Mouse (Mus musculus): ENCODE results near the gene Rfx3. TPM values are rescaled to one million over a fixed set of nuclear protein-coding genes. Genes with fewer than 3 reads are reported as not detected.

Rfx3 gene
- total and polyA plus RNA-seq, 3 experiments: 1.1 to 62.0 (median 1.8) TPM

- TF ChIP-seq USF1 (IDR thresholded peaks at IDR 0.05; ENCODE audit: low read depth, low read length) (no peak), MAZ (IDR thresholded peaks at IDR 0.05; ENCODE audit: low read depth, low read length) (no peak), BHLHE40 (IDR thresholded peaks at IDR 0.05; ENCODE audit: borderline replicate concordance, low read depth, low read length) (no peak), CHD1 (IDR thresholded peaks at IDR 0.05; ENCODE audit: low read depth, low read length) (no peak), ZNF384 (IDR thresholded peaks at IDR 0.05; ENCODE audit: low read depth, low read length) (no peak), NELFE (IDR thresholded peaks at IDR 0.05; ENCODE audit: low read depth, low read length) (no peak), ZC3H11A (IDR thresholded peaks at IDR 0.05; ENCODE audit: low read depth, low read length) (no peak), JUND (IDR thresholded peaks at IDR 0.05; ENCODE audit: low read depth, low read length) (no peak), ZKSCAN1 (IDR thresholded peaks at IDR 0.05; ENCODE audit: low read depth, low read length) (no peak), NRF1 (IDR thresholded peaks at IDR 0.05; ENCODE audit: insufficient read depth, low read depth, low read length, poor library complexity, severe bottlenecking) (no peak), GABPA (IDR thresholded peaks at IDR 0.05; ENCODE audit: low read depth, low read length) (no peak), RCOR1 (IDR thresholded peaks at IDR 0.05; ENCODE audit: low read depth, low read length) (no peak), GATA1 (IDR thresholded peaks at IDR 0.05; ENCODE audit: low read depth, low read length) (no peak), UBTF (IDR thresholded peaks at IDR 0.05; ENCODE audit: borderline replicate concordance, insufficient read depth, low read depth, low read length) (no peak), TCF12 (IDR thresholded peaks at IDR 0.05; ENCODE audit: low read depth, low read length) (no peak), USF2 (IDR thresholded peaks at IDR 0.05; ENCODE audit: borderline replicate concordance in 1 of 2, insufficient read depth in 1 of 2, low read depth in 1 of 2, low read length in 2 of 2) (no peak), KAT2A (conservative IDR thresholded peaks at IDR 0.05; ENCODE audit: low read depth, low read length) (no peak), TBP (IDR thresholded peaks at IDR 0.05; ENCODE audit: low read depth, low read length) (no peak)
- DNase-seq (ENCODE audit: low read depth, low spot score): no peak
- no peaks in the 10 kb centered on the region for H3K79me2 ChIP-seq (ENCODE audit: control insufficient read depth, insufficient read depth, low read length, poor library complexity)
- H3K9ac ChIP-seq (ENCODE audit: control insufficient read depth, low read depth, low read length, poor library complexity, severe bottlenecking): no peak overlapping the region
- no peak overlapping the region for H3K4me3 ChIP-seq (ENCODE audit: control insufficient read depth in 1 of 2, insufficient read depth in 1 of 2, low read depth in 2 of 2, low read length in 2 of 2)
- H3K27ac ChIP-seq (ENCODE audit: control insufficient read depth, low read depth, low read length): no peak overlapping the region
- no peaks in the 10 kb centered on the region for H3K36me3 ChIP-seq (ENCODE audit: control insufficient read depth in 1 of 2, insufficient read depth in 2 of 2, low read length in 2 of 2)
- H3K27me3 ChIP-seq (ENCODE audit: control insufficient read depth in 1 of 2, insufficient read depth in 2 of 2, low read length in 2 of 2): no peaks in the 10 kb centered on the region; a peak in 1 of 4 replicates
- no peaks in the 10 kb centered on the region for H3K9me3 ChIP-seq (replicated peaks; ENCODE audit: insufficient read depth, low read length)
- H3K4me1 ChIP-seq (ENCODE audit: control insufficient read depth in 1 of 2, insufficient read depth in 2 of 2, low read length in 2 of 2): no peaks in the 10 kb centered on the region
Measured at GRCm38 (mm10) chr19:28044950-28045349, 34.0 kb upstream of the Rfx3 start.

- peak overlapping the region; percentile 56 to 84 for H3K4me3 ChIP-seq (ENCODE audit: control insufficient read depth in 1 of 2, insufficient read depth in 1 of 2, low read depth in 2 of 2, low read length in 2 of 2)
- DNase-seq (ENCODE audit: low read depth, low spot score): peak; percentile 81
- H3K4me1 ChIP-seq (ENCODE audit: control insufficient read depth in 1 of 2, insufficient read depth in 2 of 2, low read length in 2 of 2): peaks cover 3 to 4% of the 10 kb centered on the region in 2 experiments; a peak in 2 of 4 replicates
- no peaks in the 10 kb centered on the region for H3K9me3 ChIP-seq (replicated peaks; ENCODE audit: insufficient read depth, low read length)
- peaks cover 17% of the 10 kb centered on the region for H3K79me2 ChIP-seq (ENCODE audit: control insufficient read depth, insufficient read depth, low read length, poor library complexity)
- peak overlapping the region; percentile 87 for H3K27ac ChIP-seq (ENCODE audit: control insufficient read depth, low read depth, low read length)
- peaks cover 0 to 8% of the 10 kb centered on the region in 2 experiments; a peak in 2 of 4 replicates for H3K36me3 ChIP-seq (ENCODE audit: control insufficient read depth in 1 of 2, insufficient read depth in 2 of 2, low read length in 2 of 2)
- peak overlapping the region; percentile 80 for H3K9ac ChIP-seq (ENCODE audit: control insufficient read depth, low read depth, low read length, poor library complexity, severe bottlenecking)
- H3K27me3 ChIP-seq (ENCODE audit: control insufficient read depth in 1 of 2, insufficient read depth in 2 of 2, low read length in 2 of 2): no peaks in the 10 kb centered on the region
- no peak for TF ChIP-seq JUND (IDR thresholded peaks at IDR 0.05; ENCODE audit: low read depth, low read length)
- no peak for TF ChIP-seq RCOR1 (IDR thresholded peaks at IDR 0.05; ENCODE audit: low read depth, low read length)
- peak; percentile 70; the same call in 1 of the 2 replicates for TF ChIP-seq BHLHE40 (IDR thresholded peaks at IDR 0.05; ENCODE audit: borderline replicate concordance, low read depth, low read length)
- TF ChIP-seq TCF12 (IDR thresholded peaks at IDR 0.05; ENCODE audit: low read depth, low read length): 0 out of 2 replicates have a peak, but pooled peaks have one; percentile 14
- TF ChIP-seq HCFC1 (IDR thresholded peaks at IDR 0.05; ENCODE audit: low read depth, low read length): no peak
- no peak for TF ChIP-seq MYB (IDR thresholded peaks at IDR 0.05; ENCODE audit: low read depth, low read length)
- no peak; the same call in 1 of the 2 replicates for TF ChIP-seq SIN3A (IDR thresholded peaks at IDR 0.05; ENCODE audit: low read length)
- TF ChIP-seq MAZ (IDR thresholded peaks at IDR 0.05; ENCODE audit: low read depth, low read length): peak; percentile 96
- peak in 1 of 2 experiments; percentile 4; a peak in 1 of 4 replicates for TF ChIP-seq EP300 (IDR thresholded peaks at IDR 0.05; ENCODE audit: low read depth in 1 of 2, low read length in 2 of 2)
- peak; percentile 14; the same call in 1 of the 2 replicates for TF ChIP-seq POLR2AphosphoS2 (IDR thresholded peaks at IDR 0.05; ENCODE audit: low read length)
- TF ChIP-seq MAFK (IDR thresholded peaks at IDR 0.05; ENCODE audit: borderline replicate concordance, low read depth, low read length): no peak
- TF ChIP-seq RAD21 (IDR thresholded peaks at IDR 0.05; ENCODE audit: low read depth, low read length): no peak
- TF ChIP-seq SMC3 (IDR thresholded peaks at IDR 0.05; ENCODE audit: low read depth, low read length): no peak
- peak; percentile 82 for TF ChIP-seq E2F4 (IDR thresholded peaks at IDR 0.05; ENCODE audit: borderline replicate concordance, low read depth, low read length)
- TF ChIP-seq MAX (IDR thresholded peaks at IDR 0.05; ENCODE audit: low read length): peak; percentile 83
- no peak for TF ChIP-seq ELF1 (IDR thresholded peaks at IDR 0.05; ENCODE audit: low read depth, low read length)
- no peak; the same call in 1 of the 2 replicates for TF ChIP-seq ZKSCAN1 (IDR thresholded peaks at IDR 0.05; ENCODE audit: low read depth, low read length)
Measured at GRCm38 (mm10) chr19:28011718-28012499, 943 bp upstream of the Rfx3 start.
